Mouse (Mus musculus): ENCODE measurements around the gene Gm3327. TPM values are rescaled to one million over a fixed set of nuclear protein-coding genes. Genes with fewer than 3 reads are reported as not detected.

Gm3327 gene
- not detected in 2 replicates for polyA plus RNA-seq (2012; rRNA removed)

GRCm38 (mm10) chr14:44123551-44123950 lies at the start of gene Gm3327:
TSS of gene Gm3327 (plus strand) at chr14:44123851.

GRCm38 (mm10) chr14:44102354-44102753 lies 21.3 kb upstream of the Gm3327 start, which contains the start of gene Ear2:
TSS of gene Ear2 (plus strand) at chr14:44102654.

Other genes starting within 250 kb of the Gm3327 start
- gene Ear1, start 248.3 kb upstream of the Gm3327 start, polyA plus RNA-seq (2012; rRNA removed): not detected in 2 replicates
- not detected in 2 replicates for gene Ear10, start 200.3 kb upstream of the Gm3327 start, polyA plus RNA-seq (2012; rRNA removed)
- 0.09 and 0.16 TPM in 2 replicates for gene Gm8113, start 198.5 kb upstream of the Gm3327 start, polyA plus RNA-seq (2012; rRNA removed)
- not detected in 2 replicates for gene Ang5, start 166.8 kb upstream of the Gm3327 start, polyA plus RNA-seq (2012; rRNA removed)
- gene Ang6, start 121.6 kb upstream of the Gm3327 start, polyA plus RNA-seq (2012; rRNA removed): not detected in 2 replicates
- 9.3 and 16.4 TPM in 2 replicates for gene Ear2, start 21.2 kb upstream of the Gm3327 start, polyA plus RNA-seq (2012; rRNA removed)
- not detected in 2 replicates for gene Gm8212, start 73.8 kb downstream of the Gm3327 start, polyA plus RNA-seq (2012; rRNA removed)
- gene 4930503E14Rik, start 89.4 kb downstream of the Gm3327 start, polyA plus RNA-seq (2012; rRNA removed): not detected in 2 replicates
- gene Gm8220, start 161.7 kb downstream of the Gm3327 start, polyA plus RNA-seq (2012; rRNA removed): not detected in 2 replicates
- gene Gm5930, start 214.7 kb downstream of the Gm3327 start, polyA plus RNA-seq (2012; rRNA removed): not detected in 2 replicates
- gene Gm8229, start 241.5 kb downstream of the Gm3327 start, polyA plus RNA-seq (2012; rRNA removed): not detected in 2 replicates